Mouse (Mus musculus) testis, adult 2 months (tissue): ENCODE results near the gene Map2k3. TPM values are rescaled to one million over a fixed set of nuclear protein-coding genes. Genes with fewer than 3 reads are reported as not detected.
"Not testable (repeated sequence)": the region's sequence is repeated elsewhere in the genome, so short reads cannot be mapped to it uniquely, and the experiment has no call there.

Source experiments
- H3K27ac ChIP-seq: fragments of 200-500 bp; 2 replicates; pipeline ENCODE4 v1.5.1; 2012; ENCODE audit warnings: low read depth, low read length; ENCODE audit not compliant: control insufficient read depth, insufficient read depth
- H3K27me3 ChIP-seq: fragments of 200-500 bp; 2 replicates; pipeline ENCODE4 v1.6.1; 2012; ENCODE audit warnings: mild to moderate bottlenecking, low read length, moderate library complexity; ENCODE audit not compliant: control insufficient read depth, insufficient read depth
- H3K36me3 ChIP-seq: fragments of 200-500 bp; 2 replicates; pipeline ENCODE4 v1.6.1; 2012; ENCODE audit warnings: mild to moderate bottlenecking, low read length; ENCODE audit not compliant: control insufficient read depth, insufficient read depth
- H3K4me1 ChIP-seq: fragments of 200-500 bp; 2 replicates; pipeline ENCODE4 v1.6.1; 2012; ENCODE audit warnings: low read length; ENCODE audit not compliant: control insufficient read depth, insufficient read depth
- H3K4me3 ChIP-seq: fragments of 200-500 bp; 2 replicates; pipeline ENCODE4 v1.5.1; 2012; ENCODE audit warnings: low read depth, mild to moderate bottlenecking, low read length, moderate library complexity, mixed read lengths; ENCODE audit not compliant: control insufficient read depth
- CTCF ChIP-seq: fragments of 200-500 bp; IDR thresholded peaks from 2 replicates; pipeline ENCODE4 v1.5.1; 2012; ENCODE audit warnings: low read depth, mild to moderate bottlenecking, inconsistent platforms, low read length, moderate library complexity; ENCODE audit not compliant: control insufficient read depth, insufficient read depth, insufficient replicate concordance
- POLR2A ChIP-seq: fragments of 200-500 bp; IDR thresholded peaks from 2 replicates; pipeline ENCODE4 v1.6.1; 2012; ENCODE audit warnings: low read depth, mild to moderate bottlenecking, inconsistent platforms, low read length, moderate library complexity; ENCODE audit not compliant: control insufficient read depth
- polyA plus RNA-seq: library from polyadenylated mRNA; depleted of rRNA; stranded (reverse); fragments of >200 nt; gene quantifications from 2 replicates; pipeline ENCODE4 v1.2.3, GENCODE M21; 2012; rRNA removed

Map2k3 gene
- 36.6 and 36.8 TPM in 2 replicates for polyA plus RNA-seq

DNA sequence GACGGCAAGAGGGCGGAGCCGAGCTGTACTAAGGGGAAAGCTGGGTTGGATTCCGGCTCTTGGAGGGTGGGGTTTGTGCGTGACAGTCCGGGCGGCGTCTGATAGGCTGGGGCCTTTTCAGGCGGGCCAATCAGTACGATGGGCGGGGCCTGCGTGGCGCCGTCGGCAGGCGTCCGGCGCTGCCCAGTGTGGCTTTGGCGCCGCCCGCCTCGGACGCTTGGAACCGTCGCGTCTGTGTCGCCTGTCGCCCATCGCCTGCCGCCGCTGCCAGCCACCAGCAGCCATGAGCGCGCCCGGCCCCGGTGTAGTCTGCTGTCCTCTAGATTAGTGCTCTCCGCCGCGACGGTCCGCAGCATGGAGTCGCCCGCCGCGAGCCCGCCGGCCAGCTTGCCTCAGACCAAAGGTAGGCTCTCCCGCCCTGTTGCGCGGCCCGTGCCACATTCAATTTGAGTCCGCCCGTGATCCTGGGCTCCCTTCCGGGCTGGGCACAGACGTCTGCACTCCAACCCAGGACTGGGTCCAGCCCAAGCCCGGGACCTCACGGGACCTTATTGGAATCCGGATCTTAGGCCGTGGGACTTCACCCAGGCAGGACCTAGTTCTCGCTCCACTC, at the start of gene Map2k3:
Gene Map2k3 (plus strand): TSS at position 165 of the 613 bp plus-strand sequence.
- no peaks in the 10 kb centered on the region for H3K27me3 ChIP-seq
- peaks cover 27% of the 10 kb centered on the region for H3K4me1 ChIP-seq
- peak within 1 kb of the TSS; percentile 90 for H3K27ac ChIP-seq
- TF ChIP-seq CTCF (no peak), POLR2A (peak; percentile 84)
- no peaks in the 10 kb centered on the region for H3K36me3 ChIP-seq
- H3K4me3 ChIP-seq = peak within 1 kb of the TSS; percentile 94

DNA sequence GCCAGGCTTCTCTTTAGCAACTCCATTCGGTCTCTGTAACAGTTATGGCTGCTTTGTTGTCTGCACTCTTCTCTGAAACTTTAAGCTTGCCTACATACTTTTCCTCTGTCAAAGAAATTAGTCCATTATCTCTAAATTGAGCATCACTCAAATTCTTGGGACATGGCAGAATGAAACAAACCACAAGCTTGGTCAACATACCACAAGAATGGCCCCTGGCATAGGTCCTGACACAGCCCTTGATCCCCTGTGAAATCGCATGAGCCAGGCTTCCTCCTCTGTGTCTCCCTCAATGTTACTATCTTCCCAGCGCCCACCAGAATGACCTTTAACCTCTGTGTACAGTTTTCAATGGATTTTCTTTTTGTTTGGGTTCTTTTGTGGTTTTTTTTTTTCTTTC, 49.4 kb upstream of the Map2k3 start:
- Histone ChIP-seq H3K4me1 (peaks cover 8% of the 10 kb centered on the region; the same call in 1 of the 2 replicates), H3K4me3 (no peak overlapping the region), H3K27me3 (no peaks in the 10 kb centered on the region), H3K36me3 (peaks cover 1% of the 10 kb centered on the region; the same call in 1 of the 2 replicates), H3K27ac (no peak overlapping the region)
- TF ChIP-seq POLR2A = no peak
- no peak for TF ChIP-seq CTCF

DNA sequence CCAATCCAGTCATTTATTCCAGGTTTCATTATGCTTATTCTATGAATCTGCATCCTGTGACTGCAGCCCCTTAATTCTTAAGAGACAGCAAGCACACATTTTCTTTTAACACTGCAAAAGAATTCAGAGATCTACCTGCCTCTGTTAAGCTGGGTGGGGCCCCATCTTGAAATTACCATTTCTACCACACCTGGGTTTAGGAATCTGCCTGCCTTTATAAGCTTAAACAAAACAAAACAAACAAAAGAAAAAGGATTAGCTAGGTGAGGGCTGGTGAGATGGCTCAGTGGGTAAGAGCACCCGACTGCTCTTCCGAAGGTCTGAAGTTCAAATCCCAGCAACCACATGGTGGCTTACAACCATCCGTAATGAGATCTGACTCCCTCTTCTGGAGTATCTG, 44.8 kb upstream of the Map2k3 start:
- not testable (repeated sequence) for H3K36me3 ChIP-seq

GRCm38 (mm10) chr11:60889861-60890260, 42.0 kb upstream of the Map2k3 start:
- H3K4me3 ChIP-seq = no peak overlapping the region
- TF ChIP-seq CTCF = no peak
- no peak for TF ChIP-seq POLR2A
- H3K4me1 ChIP-seq = no peaks in the 10 kb centered on the region
- no peaks in the 10 kb centered on the region for H3K36me3 ChIP-seq
- no peaks in the 10 kb centered on the region for H3K27me3 ChIP-seq
- H3K27ac ChIP-seq = no peak overlapping the region

More for the DNA sequence above, 44.8 kb upstream of the Map2k3 start:
- H3K4me1 ChIP-seq, H3K27me3 ChIP-seq, H3K4me3 ChIP-seq, H3K27ac ChIP-seq: not testable (repeated sequence)

DNA sequence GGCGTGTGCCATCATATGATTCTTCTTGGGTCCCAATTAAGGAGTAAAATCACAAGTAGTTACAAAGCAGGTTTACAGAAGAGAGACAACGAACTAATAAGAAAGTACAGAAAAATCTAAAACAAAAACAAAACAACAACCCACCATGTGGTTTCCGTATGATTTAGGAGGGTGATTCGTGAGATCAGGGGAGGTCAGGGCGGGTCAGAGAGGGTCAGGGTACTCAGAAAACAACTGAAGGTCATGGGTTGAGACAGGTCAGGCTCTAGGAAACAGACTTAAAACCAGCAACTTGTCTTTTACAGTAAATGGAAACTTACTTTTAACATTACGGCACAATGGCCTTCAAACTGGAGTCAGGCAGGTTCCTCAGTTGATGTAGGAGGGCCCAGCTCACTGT, 41.5 kb upstream of the Map2k3 start:
- no peak overlapping the region for H3K27ac ChIP-seq
- no peaks in the 10 kb centered on the region for H3K36me3 ChIP-seq
- TF ChIP-seq POLR2A (no peak), CTCF (no peak)

GRCm38 (mm10) chr11:60890744-60891143, 41.1 kb upstream of the Map2k3 start:
- Histone ChIP-seq H3K4me3 (no peak overlapping the region), H3K27ac (no peak overlapping the region), H3K27me3 (no peaks in the 10 kb centered on the region), H3K36me3 (no peaks in the 10 kb centered on the region), H3K4me1 (no peaks in the 10 kb centered on the region)
- TF ChIP-seq POLR2A (no peak), CTCF (no peak)

More for the DNA sequence above, 41.5 kb upstream of the Map2k3 start:
- no peaks in the 10 kb centered on the region for H3K4me1 ChIP-seq
- H3K4me3 ChIP-seq = no peak overlapping the region
- H3K27me3 ChIP-seq = no peaks in the 10 kb centered on the region

DNA sequence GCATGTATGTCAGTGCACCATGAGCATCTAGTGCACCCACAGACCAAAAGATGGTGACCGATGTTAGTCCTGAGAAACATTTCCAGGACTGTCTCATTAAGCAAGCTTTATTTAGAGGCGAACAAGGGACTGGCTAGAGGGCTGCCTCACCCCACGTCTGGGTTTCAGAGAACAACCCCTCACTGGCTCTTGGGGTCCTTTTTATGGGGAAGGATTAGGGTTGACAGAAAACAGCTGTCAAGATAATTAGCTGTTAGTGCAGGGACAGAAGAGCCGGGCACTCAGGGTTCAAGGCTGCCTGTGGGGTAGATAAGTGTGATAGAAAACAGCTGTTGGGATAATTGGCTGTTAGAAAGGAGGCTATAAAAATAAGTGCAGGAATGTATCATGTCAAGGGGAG, 35.9 kb upstream of the Map2k3 start:
- TF ChIP-seq CTCF (no peak), POLR2A (no peak)
- Histone ChIP-seq H3K4me3 (no peak overlapping the region), H3K27me3 (no peaks in the 10 kb centered on the region), H3K36me3 (no peaks in the 10 kb centered on the region), H3K27ac (no peak overlapping the region), H3K4me1 (peaks cover 12% of the 10 kb centered on the region)

- Histone ChIP-seq H3K27ac (no peak overlapping the region), H3K4me1 (peaks cover 12% of the 10 kb centered on the region), H3K4me3 (no peak overlapping the region), H3K36me3 (peaks cover 5% of the 10 kb centered on the region), H3K27me3 (no peaks in the 10 kb centered on the region)
- no peak for TF ChIP-seq POLR2A
- no peak for TF ChIP-seq CTCF
These were observed 29.8 kb upstream of the Map2k3 start for GRCm38 (mm10) chr11:60902001-60902400.
